Mouse (Mus musculus): ENCODE data around the gene Ttc28. TPM values are rescaled to one million over a fixed set of nuclear protein-coding genes. Genes with fewer than 3 reads are reported as not detected.

Ttc28 gene
- polyA plus RNA-seq, 1 experiment, result 3.4 TPM

GRCm38 (mm10) chr5:111012587-111012986, 133.0 kb downstream of the Ttc28 start:
- TF ChIP-seq MYOD1 (IDR thresholded peaks at IDR 0.05; ENCODE audit: control insufficient read depth, insufficient read length, low read depth) (no peak), CTCF (IDR thresholded peaks at IDR 0.05; ENCODE audit: control insufficient read depth, insufficient read depth, insufficient read length) (no peak), FOSL1 (IDR thresholded peaks at IDR 0.05; ENCODE audit: insufficient read depth, low read length, poor library complexity, severe bottlenecking) (no peak), CEBPB (IDR thresholded peaks at IDR 0.05; ENCODE audit: low read depth) (no peak), USF1 (IDR thresholded peaks at IDR 0.05; ENCODE audit: low read depth) (no peak), MYOG (IDR thresholded peaks at IDR 0.05; ENCODE audit: control insufficient read depth, extremely low read depth, insufficient read length) (no peak)
- H3K79me3 ChIP-seq (ENCODE audit: low read depth), result no peaks in the 10 kb centered on the region
- no peak overlapping the region for H3K4me3 ChIP-seq (ENCODE audit: insufficient read depth, poor library complexity, severe bottlenecking)
- H3K36me3 ChIP-seq (ENCODE audit: control insufficient read depth, insufficient read depth), result no peaks in the 10 kb centered on the region
- no peak overlapping the region for H3ac ChIP-seq (ENCODE audit: control insufficient read depth, insufficient read length, low read depth)
- no peaks in the 10 kb centered on the region for H3K79me2 ChIP-seq (ENCODE audit: control insufficient read depth, insufficient read depth)
- H3K27me3 ChIP-seq (ENCODE audit: control insufficient read depth, insufficient read depth, insufficient read length), result no peaks in the 10 kb centered on the region

GRCm38 (mm10) chr5:111014960-111015359, 135.4 kb downstream of the Ttc28 start:
- H3K79me2 ChIP-seq (ENCODE audit: control insufficient read depth, insufficient read depth), result no peaks in the 10 kb centered on the region
- no peaks in the 10 kb centered on the region for H3K27me3 ChIP-seq (ENCODE audit: control insufficient read depth, insufficient read depth, insufficient read length)
- H3K4me3 ChIP-seq (ENCODE audit: insufficient read depth, poor library complexity, severe bottlenecking), result no peak overlapping the region
- H3K36me3 ChIP-seq (ENCODE audit: control insufficient read depth, insufficient read depth), result no peaks in the 10 kb centered on the region
- H3K79me3 ChIP-seq (ENCODE audit: low read depth), result no peaks in the 10 kb centered on the region
- H3ac ChIP-seq (ENCODE audit: control insufficient read depth, insufficient read length, low read depth), result no peak overlapping the region
- TF ChIP-seq CEBPB (IDR thresholded peaks at IDR 0.05; ENCODE audit: low read depth), result no peak

- Histone ChIP-seq H3K27me3 (ENCODE audit: control insufficient read depth, insufficient read depth, insufficient read length) (no peaks in the 10 kb centered on the region), H3K79me2 (ENCODE audit: control insufficient read depth, insufficient read depth) (no peaks in the 10 kb centered on the region), H3ac (ENCODE audit: control insufficient read depth, insufficient read length, low read depth) (no peak overlapping the region), H3K4me3 (ENCODE audit: insufficient read depth, poor library complexity, severe bottlenecking) (no peak overlapping the region), H3K79me3 (ENCODE audit: low read depth) (no peaks in the 10 kb centered on the region), H3K36me3 (ENCODE audit: control insufficient read depth, insufficient read depth) (no peaks in the 10 kb centered on the region)
- TF ChIP-seq CTCF (IDR thresholded peaks at IDR 0.05; ENCODE audit: control insufficient read depth, insufficient read depth, insufficient read length), result no peak
Measured at GRCm38 (mm10) chr5:111017319-111017718, 137.7 kb downstream of the Ttc28 start.

GRCm38 (mm10) chr5:111022339-111022738, 142.7 kb downstream of the Ttc28 start:
- TF ChIP-seq CTCF (IDR thresholded peaks at IDR 0.05; ENCODE audit: control insufficient read depth, insufficient read depth, insufficient read length) (no peak), USF1 (IDR thresholded peaks at IDR 0.05; ENCODE audit: low read depth) (no peak)
- H3K79me3 ChIP-seq (ENCODE audit: low read depth), result no peaks in the 10 kb centered on the region
- H3K4me3 ChIP-seq (ENCODE audit: insufficient read depth, poor library complexity, severe bottlenecking), result no peak overlapping the region
- H3K79me2 ChIP-seq (ENCODE audit: control insufficient read depth, insufficient read depth), result no peaks in the 10 kb centered on the region
- H3ac ChIP-seq (ENCODE audit: control insufficient read depth, insufficient read length, low read depth), result no peak overlapping the region
- H3K36me3 ChIP-seq (ENCODE audit: control insufficient read depth, insufficient read depth), result no peaks in the 10 kb centered on the region
- no peaks in the 10 kb centered on the region for H3K27me3 ChIP-seq (ENCODE audit: control insufficient read depth, insufficient read depth, insufficient read length)

DNA sequence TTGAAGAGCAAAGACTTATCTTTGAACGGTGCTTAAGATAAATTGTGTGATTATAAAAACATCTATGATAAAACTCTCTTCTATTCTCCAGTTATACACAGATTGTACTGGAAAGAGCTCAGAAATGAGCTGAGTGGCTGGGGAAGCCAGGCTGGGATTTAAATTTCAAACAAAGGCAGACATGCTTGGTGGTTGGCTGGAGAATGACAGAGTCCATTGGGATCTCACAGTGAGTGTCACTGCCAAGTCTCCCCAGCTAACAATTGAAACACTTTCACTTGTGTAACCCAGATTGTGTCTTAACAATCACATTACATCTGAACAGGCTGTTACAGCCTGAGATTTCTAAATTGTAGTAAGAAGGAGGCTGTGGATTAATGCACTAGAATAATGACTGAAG, 143.3 kb downstream of the Ttc28 start:
- Histone ChIP-seq H3K79me3 (ENCODE audit: low read depth) (no peaks in the 10 kb centered on the region), H3K4me3 (ENCODE audit: insufficient read depth, poor library complexity, severe bottlenecking) (no peak overlapping the region), H3K79me2 (ENCODE audit: control insufficient read depth, insufficient read depth) (no peaks in the 10 kb centered on the region), H3ac (ENCODE audit: control insufficient read depth, insufficient read length, low read depth) (no peak overlapping the region), H3K36me3 (ENCODE audit: control insufficient read depth, insufficient read depth) (no peaks in the 10 kb centered on the region), H3K27me3 (ENCODE audit: control insufficient read depth, insufficient read depth, insufficient read length) (no peaks in the 10 kb centered on the region)
- TF ChIP-seq CTCF (IDR thresholded peaks at IDR 0.05; ENCODE audit: control insufficient read depth, insufficient read depth, insufficient read length) (no peak), MYOG (IDR thresholded peaks at IDR 0.05; ENCODE audit: control insufficient read depth, extremely low read depth, insufficient read length) (no peak), MYOD1 (IDR thresholded peaks at IDR 0.05; ENCODE audit: control insufficient read depth, insufficient read length, low read depth) (no peak), USF1 (IDR thresholded peaks at IDR 0.05; ENCODE audit: low read depth) (no peak), MAX (IDR thresholded peaks at IDR 0.05) (no peak), FOSL1 (IDR thresholded peaks at IDR 0.05; ENCODE audit: insufficient read depth, low read length, poor library complexity, severe bottlenecking) (no peak), CEBPB (IDR thresholded peaks at IDR 0.05; ENCODE audit: low read depth) (no peak)

DNA sequence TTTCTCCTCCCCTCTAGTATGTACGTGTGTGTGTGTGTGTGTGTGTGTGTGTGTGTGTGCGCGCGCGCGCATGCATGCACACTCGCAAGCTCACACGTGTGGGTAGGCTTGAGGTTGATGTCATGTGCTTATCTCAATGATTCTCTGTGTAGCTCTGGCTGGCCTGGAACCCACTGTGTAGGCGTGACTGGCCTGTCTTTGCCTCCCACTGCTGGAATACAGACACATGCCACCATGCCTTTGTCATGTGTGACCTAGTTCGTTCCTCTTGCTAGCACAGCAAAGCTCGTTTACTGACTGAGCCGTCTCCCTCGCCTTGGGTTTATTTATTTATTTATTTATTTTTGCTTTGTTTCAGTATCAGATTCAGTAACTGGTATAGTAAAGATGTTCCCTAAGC, 145.0 kb downstream of the Ttc28 start:
- TF ChIP-seq CTCF (IDR thresholded peaks at IDR 0.05; ENCODE audit: control insufficient read depth, insufficient read depth, insufficient read length) (no peak), FOSL1 (IDR thresholded peaks at IDR 0.05; ENCODE audit: insufficient read depth, low read length, poor library complexity, severe bottlenecking) (no peak), CEBPB (IDR thresholded peaks at IDR 0.05; ENCODE audit: low read depth) (no peak), MYOG (IDR thresholded peaks at IDR 0.05; ENCODE audit: control insufficient read depth, extremely low read depth, insufficient read length) (no peak), MYOD1 (IDR thresholded peaks at IDR 0.05; ENCODE audit: control insufficient read depth, insufficient read length, low read depth) (no peak), MAX (IDR thresholded peaks at IDR 0.05) (no peak), USF1 (IDR thresholded peaks at IDR 0.05; ENCODE audit: low read depth) (no peak)

More for the DNA sequence above, 145.0 kb downstream of the Ttc28 start:
- Histone ChIP-seq H3K4me3 (ENCODE audit: insufficient read depth, poor library complexity, severe bottlenecking) (no peak overlapping the region), H3K27me3 (ENCODE audit: control insufficient read depth, insufficient read depth, insufficient read length) (no peaks in the 10 kb centered on the region), H3K36me3 (ENCODE audit: control insufficient read depth, insufficient read depth) (no peaks in the 10 kb centered on the region), H3ac (ENCODE audit: control insufficient read depth, insufficient read length, low read depth) (no peak overlapping the region), H3K79me3 (ENCODE audit: low read depth) (no peaks in the 10 kb centered on the region), H3K79me2 (ENCODE audit: control insufficient read depth, insufficient read depth) (no peaks in the 10 kb centered on the region)
